Mouse (Mus musculus): ENCODE data around the gene Sltm.

DNA sequence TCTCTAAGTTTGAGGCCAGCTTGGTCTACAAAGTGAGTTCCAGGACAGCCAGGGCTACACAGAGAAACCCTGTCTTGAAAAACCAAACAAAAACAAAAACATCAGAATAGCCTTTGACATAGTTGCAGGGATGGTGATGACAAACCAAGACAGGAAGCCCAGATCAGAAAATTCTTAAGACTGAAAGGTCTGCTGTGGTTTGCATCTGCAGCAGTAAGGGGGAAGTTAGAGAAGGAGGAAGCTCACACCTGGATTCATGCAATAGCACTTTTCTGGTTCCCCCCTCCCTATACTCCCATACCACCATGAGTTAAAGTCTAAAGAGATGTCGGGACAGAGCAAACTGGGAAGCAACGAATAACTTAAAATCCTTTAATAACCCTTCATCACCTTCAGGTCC lies 36.4 kb upstream of the Sltm start:
- TF ChIP-seq POLR2A (IDR thresholded peaks at IDR 0.05; ENCODE audit: low read depth, low read length) (no peak), CTCF (conservative IDR thresholded peaks at IDR 0.05 in 1 of 2, IDR thresholded peaks at IDR 0.05 in 1 of 2; ENCODE audit: low read depth in 2 of 2, low read length in 2 of 2) (no peak), TCF12 (IDR thresholded peaks at IDR 0.05; ENCODE audit: low read depth, low read length) (no peak), EP300 (IDR thresholded peaks at IDR 0.05; ENCODE audit: low read length) (no peak), MXI1 (IDR thresholded peaks at IDR 0.05; ENCODE audit: low read depth, low read length) (no peak), BHLHE40 (IDR thresholded peaks at IDR 0.05; ENCODE audit: low read depth, low read length) (no peak), ZNF384 (IDR thresholded peaks at IDR 0.05; ENCODE audit: low read depth, low read length) (no peak), CHD1 (IDR thresholded peaks at IDR 0.05; ENCODE audit: low read depth, low read length) (no peak), HCFC1 (IDR thresholded peaks at IDR 0.05; ENCODE audit: low read depth, low read length) (no peak), MAFK (IDR thresholded peaks at IDR 0.05; ENCODE audit: insufficient replicate concordance, low read length) (no peak), ZC3H11A (IDR thresholded peaks at IDR 0.05; ENCODE audit: low read depth, low read length) (no peak), USF2 (conservative IDR thresholded peaks at IDR 0.05; ENCODE audit: low read depth, low read length) (no peak)

Measured in CH12.LX (cell line).